Mouse (Mus musculus) adrenal gland, adult 2 months (tissue): ENCODE data around the gene Gm20696. TPM values are rescaled to one million over a fixed set of nuclear protein-coding genes. Genes with fewer than 3 reads are reported as not detected.

Experiments used
- DNase-seq: peaks from one replicate; pipeline ENCODE4 v3.0.0; 2021
- polyA plus RNA-seq: library from polyadenylated mRNA; depleted of rRNA; stranded (reverse); fragments of >200 nt; gene quantifications from 2 replicates; pipeline ENCODE4 v1.2.3, GENCODE M21; 2012
- total RNA-seq, 2 experiments: library from RNA; stranded (reverse); gene quantifications; 2 replicates each; pipeline ENCODE4 v1.2.3; 2021

Gene Gm20696
- total and polyA plus RNA-seq, 3 experiments = 1.8 to 3.0 (median 2.3) TPM

DNA sequence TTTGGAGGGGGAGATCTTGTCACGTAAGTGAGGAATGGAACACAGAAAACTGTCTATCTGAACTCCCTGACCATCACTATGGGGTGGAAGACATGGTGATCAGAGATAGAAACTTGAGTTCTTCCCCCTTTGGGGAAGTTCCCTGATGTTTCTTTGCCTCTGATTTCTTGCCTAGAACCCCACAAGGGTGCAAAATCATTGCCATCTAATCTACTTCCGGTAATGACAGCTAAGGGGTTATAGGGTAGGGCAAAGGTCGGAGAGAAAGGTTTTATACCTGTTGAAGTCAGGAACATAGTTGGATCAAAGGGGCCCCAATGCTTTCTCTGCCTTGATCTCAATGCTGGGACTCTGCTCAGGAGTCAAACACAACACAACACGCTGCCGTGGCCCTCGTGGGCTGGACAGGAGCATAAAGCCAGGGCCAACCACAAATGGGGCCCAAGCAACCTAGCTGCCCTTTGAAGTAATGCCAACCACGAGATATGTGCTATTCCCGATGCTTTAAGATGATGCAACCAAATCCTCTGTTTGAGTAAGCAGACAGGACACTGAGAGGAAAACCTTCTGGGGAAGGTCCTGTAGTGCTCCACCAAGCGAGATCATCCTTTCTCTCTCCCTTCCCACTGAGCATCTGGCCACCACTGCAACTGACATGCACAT is 307.4 kb downstream of the Gm20696 start:
- DNase-seq = peak; percentile 21

DNA sequence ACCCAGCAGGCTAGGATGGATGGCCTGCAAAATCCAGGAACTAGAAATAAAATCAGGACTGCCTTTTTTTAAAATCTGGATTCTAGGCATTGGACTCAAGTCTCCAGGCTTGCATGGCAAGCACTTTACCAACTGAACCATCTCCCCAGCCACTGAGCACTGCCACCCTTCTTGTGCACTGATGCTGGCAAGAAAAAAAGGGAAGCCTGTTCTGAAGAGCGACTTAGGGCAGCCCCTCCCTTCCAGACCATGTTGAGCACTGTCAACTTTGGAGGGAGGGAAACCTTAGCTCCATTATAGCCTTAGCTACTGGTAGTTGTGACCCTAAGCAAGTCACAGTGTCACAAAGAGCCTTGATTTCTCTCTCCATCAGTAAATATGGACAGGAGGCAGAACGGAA is 308.7 kb downstream of the Gm20696 start:
- no peak for DNase-seq

DNA sequence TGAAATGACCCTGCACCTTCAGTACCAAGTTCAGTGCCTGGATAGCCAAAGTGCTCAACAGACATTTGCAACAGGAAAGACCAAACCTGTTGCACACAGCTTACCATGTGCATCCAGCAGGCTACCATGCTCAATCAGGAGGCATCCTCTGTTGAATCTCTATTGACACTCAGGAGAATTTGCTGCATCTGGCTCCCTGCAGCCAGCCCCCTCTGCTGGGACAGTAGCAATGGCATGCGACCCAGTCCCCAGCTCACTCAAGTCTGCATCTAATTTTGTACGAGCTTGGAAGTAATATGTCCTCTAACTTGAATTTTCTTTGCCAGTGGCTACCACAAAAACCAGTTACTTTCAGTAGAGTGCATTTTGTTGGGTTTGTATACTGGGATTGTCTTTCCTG is 312.3 kb downstream of the Gm20696 start:
- no peak for DNase-seq

DNA sequence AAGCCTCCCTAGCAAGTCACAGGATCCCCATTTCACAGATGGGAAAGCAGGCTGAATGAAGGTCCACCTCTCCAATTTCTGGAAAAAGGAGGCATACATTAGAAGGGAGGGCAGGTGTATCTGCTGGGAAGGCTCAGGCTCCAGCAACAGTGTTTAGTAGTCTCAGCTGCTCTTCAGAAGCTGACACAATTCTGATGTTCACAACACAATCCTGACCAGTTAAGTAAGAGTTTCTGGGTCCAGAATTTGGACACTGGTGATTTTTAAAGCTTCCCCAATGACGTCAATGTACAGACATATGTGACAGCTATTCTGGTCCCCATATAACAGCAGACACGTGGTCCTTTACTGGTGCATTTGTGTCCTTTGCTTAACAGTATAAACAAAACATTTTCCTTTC is 313.2 kb downstream of the Gm20696 start:
- no peak for DNase-seq

DNA sequence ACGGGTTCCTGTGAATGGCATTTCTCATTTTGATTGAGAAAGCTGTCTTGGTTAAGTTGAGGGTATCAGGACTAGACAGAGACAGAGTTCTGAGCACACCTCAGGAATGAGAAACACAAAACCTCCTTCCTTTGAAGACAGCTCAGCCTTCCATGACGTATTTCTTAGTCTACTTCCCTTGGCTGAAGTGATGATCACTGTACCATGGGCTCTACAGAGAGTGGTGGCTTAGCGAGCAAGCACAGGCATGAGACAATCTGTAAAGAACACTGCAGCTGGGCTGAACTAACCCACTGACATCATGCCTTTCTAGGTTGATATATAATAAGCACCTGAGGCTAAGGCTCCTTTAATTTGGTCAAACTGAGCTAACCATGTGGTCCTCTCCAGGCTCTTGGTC is 316.0 kb downstream of the Gm20696 start:
- no peak for DNase-seq

DNA sequence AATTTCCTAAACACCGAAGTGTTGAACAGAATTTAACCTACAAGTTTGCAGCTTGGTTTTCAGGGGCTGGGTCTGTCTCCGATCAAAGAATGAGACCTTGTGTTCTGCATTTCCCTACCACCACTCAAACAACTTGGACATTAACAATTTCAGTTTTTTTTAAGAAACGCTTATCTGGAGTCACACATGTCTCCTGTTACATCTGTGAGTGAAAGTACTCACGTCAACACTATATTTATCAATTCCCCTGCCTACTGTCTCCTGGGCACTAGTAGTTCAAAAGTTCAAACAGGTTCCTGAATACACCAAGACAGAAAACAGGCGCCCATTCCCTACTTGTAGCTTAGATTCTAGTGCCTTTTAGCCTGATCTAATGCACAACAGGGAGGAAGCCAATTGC is 316.4 kb downstream of the Gm20696 start:
- no peak for DNase-seq

DNA sequence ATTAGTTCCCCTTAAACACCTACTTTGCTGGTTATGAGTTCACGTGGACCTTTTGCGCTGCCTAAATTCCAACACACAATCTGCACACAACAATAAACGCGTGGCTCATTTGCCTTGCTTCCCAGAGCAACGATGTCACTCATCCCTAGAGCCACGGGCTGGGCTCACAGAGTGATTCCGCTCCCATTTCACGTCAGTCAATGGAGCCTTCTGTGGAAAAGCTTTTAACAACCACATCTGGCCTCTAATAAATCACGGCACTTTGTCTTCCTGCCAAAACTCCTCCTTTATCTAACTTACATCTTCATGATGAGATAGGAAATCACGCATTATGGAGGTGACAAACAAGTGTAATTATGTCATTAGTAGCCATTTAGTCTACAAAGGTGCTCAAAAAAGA is 318.8 kb downstream of the Gm20696 start:
- DNase-seq = no peak

DNA sequence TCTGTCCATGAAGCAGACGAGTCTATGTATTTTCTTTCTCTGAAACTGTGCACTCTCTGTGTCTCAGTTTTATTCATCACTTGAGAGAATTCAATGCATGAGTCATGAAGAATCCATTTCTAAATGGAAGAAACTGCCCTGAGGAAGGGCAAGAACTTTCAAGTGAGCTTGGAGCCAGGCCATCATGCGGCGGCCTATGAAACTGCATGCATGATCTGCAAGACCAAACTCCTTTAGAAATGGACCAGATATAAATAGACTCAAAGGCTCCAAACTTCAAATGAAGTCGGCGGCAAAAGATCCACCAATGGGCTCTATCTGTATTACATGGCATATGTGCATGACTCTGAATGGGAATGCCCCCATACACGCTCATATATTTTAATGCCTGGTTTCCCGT is 321.6 kb downstream of the Gm20696 start:
- DNase-seq = no peak

DNA sequence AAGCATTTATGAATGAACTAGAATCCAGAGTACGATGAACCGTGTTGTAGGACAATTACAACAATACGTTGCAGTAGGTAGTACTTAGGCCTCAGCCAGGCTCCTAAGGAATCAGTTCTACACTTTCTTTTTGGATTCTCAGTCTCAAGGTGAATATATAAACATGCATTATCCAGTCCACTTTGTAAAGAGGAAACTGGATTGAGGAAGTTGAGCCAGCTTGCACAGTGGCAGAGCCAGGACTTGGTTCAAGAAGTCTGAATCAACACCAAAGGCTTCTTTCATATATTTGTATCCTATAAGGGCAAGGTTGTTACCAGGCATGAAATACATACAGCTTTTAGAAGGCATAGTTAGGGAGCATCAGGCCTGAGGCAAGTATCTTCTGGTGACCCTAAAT is 322.2 kb downstream of the Gm20696 start:
- no peak for DNase-seq

DNA sequence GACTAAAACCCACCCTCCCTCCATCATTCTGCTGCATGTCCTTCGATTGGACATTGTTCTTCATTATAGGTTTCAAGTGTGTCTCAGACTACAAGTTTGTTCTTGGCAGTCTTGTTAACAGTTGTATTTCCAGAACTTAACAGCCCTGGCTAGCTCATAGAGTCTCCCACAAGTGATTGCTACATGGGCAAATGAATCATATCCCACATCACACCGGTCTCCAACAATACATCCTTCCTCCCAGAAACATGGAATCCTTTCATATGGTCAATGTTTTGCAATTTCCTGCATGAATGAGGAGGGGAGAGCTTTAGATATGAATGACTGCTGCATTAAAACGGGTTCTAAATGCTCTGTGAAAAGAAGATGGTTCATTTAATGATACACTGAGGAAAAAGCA is 322.8 kb downstream of the Gm20696 start:
- DNase-seq = no peak

DNA sequence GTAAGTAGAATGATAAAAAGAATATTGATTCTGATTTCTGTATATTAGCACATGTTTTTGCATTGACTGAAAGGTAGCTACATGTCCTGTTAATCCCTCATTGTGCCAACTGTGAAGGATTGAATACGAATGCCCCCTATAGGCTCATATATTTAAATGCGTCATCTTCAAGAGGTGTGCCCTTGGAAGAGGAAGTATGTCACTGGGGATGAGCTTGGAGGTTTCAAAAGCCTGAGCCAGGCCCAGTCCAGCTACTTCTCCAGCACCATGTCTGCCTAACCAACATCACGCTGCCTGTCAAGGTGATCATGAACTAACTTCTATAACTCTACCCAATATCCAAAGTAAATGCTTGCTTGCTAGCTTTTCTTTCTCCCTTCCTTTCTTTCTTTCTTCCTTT is 324.2 kb downstream of the Gm20696 start:
- no peak for DNase-seq

DNA sequence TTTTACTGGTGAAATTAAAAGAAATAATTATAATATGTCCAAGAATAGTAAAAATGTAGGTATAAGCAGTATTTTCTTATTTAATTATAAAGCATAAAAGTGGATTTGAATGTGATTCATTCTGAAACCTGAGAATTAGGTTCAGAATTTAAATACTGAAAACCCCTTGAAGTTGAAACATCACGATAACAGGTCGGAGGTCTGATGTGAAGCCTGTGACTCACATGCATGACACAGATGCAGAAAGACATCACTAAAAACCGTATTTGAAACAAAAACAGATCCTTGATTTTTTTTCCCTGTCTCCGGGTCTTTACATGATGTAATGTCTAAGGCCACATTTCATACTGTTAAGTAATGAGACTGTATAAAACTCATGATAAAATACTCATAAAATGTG is 325.7 kb downstream of the Gm20696 start:
- no peak for DNase-seq

DNA sequence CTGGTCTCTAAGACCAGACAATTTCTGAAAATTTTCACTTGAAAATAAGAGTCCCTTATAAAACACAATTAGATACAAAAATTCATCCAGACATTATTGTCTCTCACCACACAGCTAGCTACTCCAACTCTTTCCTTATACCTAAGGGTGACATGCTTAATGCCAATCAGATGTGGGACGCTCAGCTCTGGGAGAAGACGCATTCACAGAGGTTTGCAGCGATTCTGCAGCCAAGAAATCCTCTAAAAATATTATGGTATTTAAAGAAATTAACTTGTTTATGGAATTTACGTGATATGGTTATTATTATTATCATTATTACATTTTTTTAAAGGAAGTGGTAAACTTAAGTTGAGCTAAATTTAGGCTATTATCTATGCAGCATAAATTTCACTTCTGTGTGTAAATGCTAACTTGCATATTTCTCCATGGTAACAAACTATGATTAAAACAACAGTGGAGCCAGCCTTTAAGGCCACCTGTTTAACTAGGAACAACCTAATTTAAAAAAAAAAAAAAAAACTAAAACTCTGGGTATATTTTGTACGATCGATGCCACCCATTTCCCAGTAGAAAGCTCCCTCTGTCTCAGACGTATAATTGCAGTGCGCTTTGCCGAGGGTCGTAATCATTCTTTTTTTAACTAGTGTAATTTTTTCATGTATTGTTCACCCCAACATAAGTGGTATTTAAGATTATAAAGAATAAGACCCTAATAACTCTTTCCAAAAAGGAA is 326.4 kb downstream of the Gm20696 start:
- DNase-seq = no peak

DNA sequence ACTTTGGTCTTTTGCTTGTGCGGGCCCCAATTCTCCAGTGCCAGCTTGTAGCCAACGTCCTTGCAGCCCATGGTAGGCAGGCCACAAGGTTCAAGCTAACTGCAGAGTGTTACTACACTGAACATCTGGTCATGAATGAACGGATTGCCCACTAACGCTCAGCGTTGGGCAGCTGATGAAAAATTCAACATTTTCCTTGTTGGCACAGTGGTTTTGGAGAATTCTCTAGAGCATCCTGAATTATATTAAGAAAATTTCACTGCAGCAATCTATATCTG is 327.3 kb downstream of the Gm20696 start:
- no peak for DNase-seq

DNA sequence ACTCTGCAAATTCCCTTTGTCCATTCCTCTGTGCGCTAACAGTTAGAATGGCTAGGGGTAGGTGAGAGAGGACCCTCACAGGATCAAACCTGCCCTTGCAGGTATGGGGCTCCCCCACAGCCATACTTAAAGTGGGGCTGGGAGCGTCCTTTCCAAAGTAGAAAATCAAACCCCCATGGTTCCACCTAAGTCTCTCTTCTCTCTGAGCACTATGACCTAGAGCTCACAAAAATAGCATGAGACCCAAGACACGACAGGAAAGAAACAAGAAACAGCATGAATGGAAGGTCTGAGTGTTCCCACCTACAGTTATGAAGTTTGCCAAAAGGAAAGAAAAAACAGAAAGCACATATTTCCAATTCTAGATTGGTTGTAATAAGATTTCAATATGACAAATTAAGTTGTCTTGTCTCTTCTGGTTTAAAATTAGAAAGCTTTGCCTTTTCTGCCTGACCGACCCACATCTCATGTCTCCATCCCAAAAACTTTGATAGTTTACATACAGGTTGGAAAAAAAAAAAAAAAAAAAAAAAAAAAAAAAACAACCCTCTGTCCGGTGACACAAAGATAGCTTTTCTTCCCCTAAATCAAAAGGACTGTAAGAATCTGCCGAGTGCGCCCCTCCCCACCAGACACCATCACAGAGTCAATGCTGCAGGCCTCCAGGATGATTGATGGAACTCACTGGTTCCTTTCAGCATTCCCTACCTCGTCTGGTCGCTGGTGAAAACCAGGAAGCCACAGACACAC is 327.8 kb downstream of the Gm20696 start:
- DNase-seq = no peak

DNA sequence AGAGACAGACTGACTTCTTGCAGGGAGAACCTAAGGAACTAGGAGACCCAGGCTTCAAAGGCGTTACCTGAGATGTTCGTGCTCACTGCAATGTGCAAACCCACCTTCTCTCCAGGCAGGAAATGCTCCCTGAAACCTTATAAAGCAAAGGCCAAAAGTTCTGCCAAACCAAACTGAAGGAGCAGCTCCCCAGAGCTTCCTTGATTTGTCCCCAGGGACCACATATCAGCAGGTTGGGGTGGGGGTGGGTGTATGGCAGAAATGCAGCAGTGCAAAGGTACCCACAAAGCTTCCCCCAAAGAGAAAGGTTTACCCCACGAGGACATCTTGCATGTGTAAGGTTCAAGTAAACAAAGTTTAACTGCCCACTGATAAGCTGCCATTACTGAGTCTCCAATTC is 328.4 kb downstream of the Gm20696 start:
- DNase-seq = no peak

DNA sequence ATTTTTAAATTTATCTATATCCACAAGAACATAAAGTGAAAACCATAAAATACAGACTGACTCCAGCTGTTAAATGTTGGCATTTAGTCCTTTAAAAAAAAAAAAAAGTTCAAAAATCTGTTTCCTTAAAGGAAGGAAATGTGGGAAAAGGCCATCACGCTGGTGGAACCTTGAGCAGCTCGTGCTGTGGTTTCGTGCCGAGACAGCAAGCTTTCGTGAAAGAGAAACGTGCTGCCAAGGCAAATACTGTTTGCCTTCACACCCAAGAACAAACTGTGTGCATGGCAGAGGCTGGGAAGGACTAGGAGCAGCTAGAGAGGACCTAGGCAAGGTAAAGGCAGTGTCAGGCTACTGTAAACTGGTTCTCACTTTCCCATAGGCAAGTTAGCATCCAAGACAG is 329.0 kb downstream of the Gm20696 start:
- no peak for DNase-seq

DNA sequence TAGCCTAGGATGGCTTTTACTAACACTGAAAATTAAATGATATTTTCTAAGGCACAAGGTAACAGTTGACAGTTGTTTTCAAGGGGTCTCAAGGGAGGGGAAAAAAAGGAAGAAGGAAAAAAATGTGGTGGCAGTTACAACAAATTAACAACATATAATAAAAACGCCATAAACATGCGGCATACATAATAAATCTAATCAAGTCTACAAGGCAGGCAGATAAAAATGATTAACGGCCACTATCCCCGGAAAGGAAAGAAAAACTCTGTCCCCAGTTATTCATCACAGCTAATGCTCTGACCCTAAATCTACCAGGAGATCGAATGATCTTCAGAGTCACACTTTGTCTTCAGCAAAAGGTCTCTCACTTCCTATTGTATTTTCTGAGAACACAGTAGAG is 330.4 kb downstream of the Gm20696 start:
- DNase-seq = no peak

DNA sequence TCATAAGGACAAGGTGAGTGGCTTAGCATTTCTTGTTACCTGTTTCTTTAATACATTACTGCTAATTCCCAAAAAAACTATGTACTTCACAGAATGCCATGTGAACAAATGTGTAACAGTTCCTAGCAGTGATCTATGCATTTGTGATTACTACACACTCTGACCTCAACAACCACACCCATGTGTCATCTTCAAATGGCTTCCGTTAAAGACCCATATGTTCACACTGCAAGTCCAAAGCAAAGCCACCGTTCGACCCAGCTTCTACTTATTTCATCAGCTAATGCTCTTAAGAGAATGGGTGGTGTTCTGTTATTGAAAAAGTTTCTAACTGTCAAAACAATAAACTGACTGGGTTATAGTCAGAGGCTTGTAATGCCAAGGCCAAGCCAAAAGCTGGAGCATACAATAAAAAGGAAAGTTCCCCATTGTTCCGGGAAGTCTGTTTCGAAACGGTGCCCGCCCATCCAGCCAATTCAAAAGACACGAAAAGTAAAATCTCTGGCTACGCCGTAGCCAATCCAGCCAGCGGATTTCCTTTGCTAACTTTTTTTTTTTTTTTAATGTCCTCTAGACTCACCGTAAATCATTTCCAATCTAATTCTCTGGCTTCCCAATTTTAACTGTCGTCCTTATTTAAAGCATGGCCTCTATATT is 331.3 kb downstream of the Gm20696 start:
- DNase-seq = peak; percentile 36

DNA sequence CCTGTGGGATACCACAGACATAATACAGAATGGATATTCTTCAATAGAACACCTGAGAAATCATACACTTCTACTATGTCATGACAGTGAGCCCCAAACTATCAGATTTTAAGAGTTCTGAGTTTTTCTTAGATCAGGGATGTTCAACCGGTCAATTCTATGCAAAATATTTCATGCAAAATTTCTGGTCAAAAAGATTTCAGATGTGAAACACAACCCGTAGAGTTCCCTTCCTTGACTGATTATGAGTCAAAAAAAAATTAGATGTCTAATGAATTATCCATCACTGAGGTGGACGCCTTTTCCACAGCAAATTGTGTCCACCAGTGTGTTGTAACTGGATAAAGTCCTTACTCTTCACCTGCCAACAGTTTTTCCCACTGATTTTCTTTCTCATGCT is 332.3 kb downstream of the Gm20696 start:
- no peak for DNase-seq

DNA sequence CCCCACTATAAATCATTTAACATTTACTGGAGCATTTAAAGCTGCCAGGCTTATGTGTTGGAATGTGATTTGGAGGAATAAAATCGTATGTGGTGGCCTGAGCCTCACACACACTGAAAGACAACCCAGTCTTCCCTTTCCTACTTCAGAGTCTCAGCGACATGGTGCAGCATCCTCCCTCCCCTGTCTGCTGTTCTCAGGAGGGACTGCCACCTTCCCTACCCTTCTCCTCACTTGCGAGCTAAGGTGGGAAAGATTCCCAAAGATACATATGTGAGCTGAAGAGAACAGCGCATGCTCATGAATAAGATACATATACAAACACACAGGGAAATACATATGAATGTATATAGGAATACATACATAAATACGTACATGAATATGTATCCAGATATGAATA is 333.5 kb downstream of the Gm20696 start:
- no peak for DNase-seq

DNA sequence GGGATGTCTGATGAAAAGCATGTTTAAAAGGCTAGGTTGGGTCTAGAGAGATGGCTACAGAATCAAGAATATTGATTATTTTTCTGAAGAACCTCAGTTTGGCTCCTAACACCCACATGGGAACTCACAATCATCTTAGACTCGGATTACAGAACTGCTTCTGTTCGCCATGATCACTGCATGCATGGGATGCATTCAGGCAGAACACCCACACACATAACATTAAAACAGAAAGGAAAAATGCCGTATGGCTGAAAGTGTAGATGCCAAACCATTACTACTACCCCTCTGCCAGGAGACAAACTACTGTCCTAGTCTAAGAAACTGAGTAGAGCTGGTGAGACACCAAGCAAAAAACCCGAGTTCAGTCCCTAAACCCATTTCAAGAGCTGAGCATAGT is 336.4 kb downstream of the Gm20696 start:
- no peak for DNase-seq

DNA sequence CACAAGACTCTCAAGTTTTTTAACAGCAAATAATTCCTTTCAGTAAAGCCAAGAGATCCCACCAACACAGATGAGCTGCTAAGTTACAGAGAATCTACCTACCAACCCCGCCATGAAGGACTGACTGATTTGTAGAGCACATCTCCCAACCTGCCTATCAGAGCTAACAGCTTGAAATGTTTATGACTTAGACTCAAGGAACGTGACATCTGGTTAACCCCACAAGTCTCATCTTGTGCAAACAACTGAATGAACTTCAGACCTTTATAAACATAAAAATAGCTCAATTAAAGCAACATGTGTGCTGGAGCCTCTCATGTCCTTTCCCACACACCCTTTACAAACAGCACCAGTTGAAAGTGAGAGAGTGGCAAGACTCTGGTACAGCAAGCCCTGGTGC is 338.0 kb downstream of the Gm20696 start:
- no peak for DNase-seq
